Mouse (Mus musculus) embryonic fibroblast, embryonic 13.5 days (primary cell): Measurements from ENCODE around the gene Nupr1l. TPM values are rescaled to one million over a fixed set of nuclear protein-coding genes. Genes with fewer than 3 reads are reported as not detected.
A peak's percentile ranks its signal among the peaks of the same experiment; 100 is the strongest.
"Not testable (repeated sequence)": the region's sequence is repeated elsewhere in the genome, so short reads cannot be mapped to it uniquely, and the experiment has no call there.

Experiments
- H3K27ac ChIP-seq: 2 replicates; pipeline ENCODE4 v1.5.1; 2012; ENCODE audit warnings: low read length, control low read depth, inconsistent platforms; ENCODE audit not compliant: insufficient read depth
- H3K4me1 ChIP-seq: 2 replicates; pipeline ENCODE4 v1.6.1; 2011; ENCODE audit warnings: low read length; ENCODE audit not compliant: control insufficient read depth, insufficient read depth
- H3K4me3 ChIP-seq: 2 replicates; pipeline ENCODE4 v1.5.1; 2011; ENCODE audit warnings: mild to moderate bottlenecking, control low read depth, low read length; ENCODE audit not compliant: insufficient read depth
- CTCF ChIP-seq: IDR thresholded peaks from 2 replicates; pipeline ENCODE4 v1.5.1; 2011; ENCODE audit warnings: mild to moderate bottlenecking, control low read depth, low read length, moderate library complexity, borderline replicate concordance; ENCODE audit not compliant: insufficient read depth
- POLR2A ChIP-seq: IDR thresholded peaks from 2 replicates; pipeline ENCODE4 v1.6.1; 2011; ENCODE audit warnings: low read depth, mild to moderate bottlenecking, control low read depth, low read length, moderate library complexity
- polyA plus RNA-seq: library from polyadenylated mRNA; stranded (reverse); fragments of >200 nt; gene quantifications from 2 replicates; pipeline ENCODE4 v1.2.4, GENCODE M21; 2011; ENCODE audit warnings: low read depth; ENCODE audit not compliant: missing spikeins, insufficient read length

Gene Nupr1l
- polyA plus RNA-seq, 1 experiment, result not detected

DNA sequence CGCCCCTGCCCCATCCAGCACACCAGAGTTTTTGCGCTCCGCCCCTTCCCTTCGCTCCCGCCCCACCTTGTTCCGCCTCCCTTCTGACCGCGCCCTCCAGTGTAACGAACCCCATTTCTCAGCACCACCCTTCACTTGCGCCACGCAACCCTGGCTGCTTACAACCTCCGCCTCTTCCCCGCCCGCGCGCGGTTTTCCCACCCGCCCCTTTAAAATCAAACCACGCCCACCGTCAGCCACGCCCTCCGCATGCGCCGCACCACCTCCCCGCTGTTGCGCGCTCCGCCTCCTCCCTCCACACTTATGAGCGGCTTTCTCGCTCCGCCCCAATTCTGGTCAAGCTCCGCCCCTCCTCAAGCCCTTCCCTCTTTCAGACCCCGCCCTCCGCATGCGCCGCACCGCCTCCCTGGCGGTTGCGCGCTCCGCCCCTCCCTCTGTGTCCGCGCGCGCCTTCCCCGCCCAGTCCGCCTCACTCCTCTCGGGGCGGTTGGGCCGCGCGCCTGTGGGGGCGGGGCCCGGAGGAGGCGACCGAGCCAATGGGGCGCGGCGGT lies 33.2 kb downstream of the Nupr1l start, which contains the start of gene Vkorc1l1:
Vkorc1l1 (plus strand) TSS at position 476 of the 551 bp plus-strand sequence.
- Histone ChIP-seq H3K4me3 (peak within 1 kb of the TSS; percentile 100), H3K27ac (peak within 1 kb of the TSS; percentile 34), H3K4me1 (no peaks in the 10 kb centered on the region; the same call in 1 of the 2 replicates)
- TF ChIP-seq CTCF, result no peak
- TF ChIP-seq POLR2A, result no peak

DNA sequence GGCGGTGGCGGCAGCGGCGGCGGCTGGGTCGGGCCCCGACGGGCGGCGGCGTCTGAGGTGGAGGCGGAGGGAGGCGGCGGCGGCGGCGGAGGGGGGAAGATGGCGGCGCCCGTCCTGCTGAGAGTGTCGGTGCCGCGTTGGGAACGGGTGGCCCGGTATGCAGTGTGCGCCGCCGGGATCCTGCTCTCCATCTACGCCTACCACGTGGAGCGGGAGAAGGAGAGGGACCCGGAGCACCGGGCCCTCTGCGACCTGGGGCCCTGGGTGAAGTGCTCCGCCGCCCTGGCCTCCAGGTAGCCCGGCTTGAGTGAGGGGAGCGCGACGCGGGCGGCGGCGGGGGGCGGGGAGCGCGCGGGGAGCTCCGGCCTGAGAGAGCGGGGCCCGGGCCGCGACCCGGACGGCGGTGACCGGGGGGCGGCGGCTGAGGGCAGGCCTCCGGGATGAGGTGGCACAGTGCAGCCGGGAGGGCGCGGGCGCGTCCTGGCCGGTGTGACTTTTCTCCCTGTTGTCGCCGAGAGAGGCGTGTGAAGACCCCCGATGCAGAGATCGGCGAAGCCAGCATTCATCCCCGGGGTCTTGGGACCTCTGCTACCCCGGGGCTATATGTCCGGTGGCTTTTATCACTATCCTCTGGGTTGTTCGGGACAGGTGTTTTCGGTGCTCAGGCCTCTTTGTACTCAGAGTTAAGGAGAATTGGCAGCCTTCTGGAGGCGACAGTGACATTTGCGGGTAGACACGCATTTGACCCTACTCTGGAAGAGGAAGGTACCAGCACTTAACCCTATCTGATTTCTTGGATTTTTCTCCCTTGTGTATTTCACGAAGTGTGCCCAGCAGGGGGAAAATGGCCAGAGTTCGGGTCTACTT lies 34.0 kb downstream of the Nupr1l start:
- peak overlapping the region; percentile 100 for H3K4me3 ChIP-seq
- not testable (repeated sequence) for H3K4me1 ChIP-seq
- peak overlapping the region; percentile 12; the same call in 1 of the 2 replicates for H3K27ac ChIP-seq

DNA sequence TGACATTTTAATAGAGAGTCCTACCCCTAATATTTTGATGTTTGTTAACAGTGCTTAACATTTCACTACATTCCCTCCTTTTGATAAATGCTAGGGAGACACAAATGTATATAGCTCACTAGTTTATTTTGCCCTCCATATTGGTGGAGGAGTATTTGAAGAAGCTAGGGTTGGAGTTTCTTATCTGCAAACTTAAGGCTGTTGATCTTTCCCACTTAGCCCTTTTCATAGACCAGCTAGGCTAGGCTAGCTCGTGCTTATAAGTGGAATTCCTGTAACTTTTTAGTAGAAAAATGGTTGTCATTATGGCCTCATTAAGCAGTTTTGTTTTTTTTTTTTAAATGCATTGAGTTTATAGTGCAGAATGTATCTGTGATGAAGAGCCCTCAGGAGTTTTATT lies 35.1 kb downstream of the Nupr1l start:
- Histone ChIP-seq H3K4me3 (no peak overlapping the region), H3K27ac (no peak overlapping the region), H3K4me1 (no peaks in the 10 kb centered on the region; the same call in 1 of the 2 replicates)
- TF ChIP-seq CTCF (no peak), POLR2A (no peak)

DNA sequence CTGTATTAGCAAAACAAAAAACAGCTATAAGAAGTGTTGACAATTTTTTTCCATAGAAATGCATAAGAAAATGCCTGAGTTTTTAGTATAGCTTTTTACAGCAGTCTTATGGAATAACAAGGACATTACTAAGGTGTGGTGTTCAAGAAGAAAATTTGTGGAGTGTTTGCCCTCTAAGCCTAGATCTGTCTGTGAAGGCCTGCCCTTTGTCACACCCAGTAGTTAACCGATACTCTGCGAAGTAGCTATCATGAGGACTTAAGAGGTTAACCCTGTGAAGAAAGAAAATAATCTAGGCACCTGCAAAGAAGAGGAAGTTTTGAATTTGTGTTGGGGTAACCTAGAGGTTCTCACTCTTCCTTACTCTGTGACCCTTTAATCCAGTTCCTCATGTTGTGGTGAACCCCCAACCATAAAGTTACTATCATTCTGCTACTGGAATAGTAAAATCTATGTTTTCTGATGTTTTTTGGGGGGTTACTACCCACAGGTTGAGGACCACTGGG lies 39.2 kb downstream of the Nupr1l start:
- Histone ChIP-seq H3K4me1 (no peaks in the 10 kb centered on the region; the same call in 1 of the 2 replicates), H3K27ac (no peak overlapping the region), H3K4me3 (no peak overlapping the region)
- no peak for TF ChIP-seq POLR2A

DNA sequence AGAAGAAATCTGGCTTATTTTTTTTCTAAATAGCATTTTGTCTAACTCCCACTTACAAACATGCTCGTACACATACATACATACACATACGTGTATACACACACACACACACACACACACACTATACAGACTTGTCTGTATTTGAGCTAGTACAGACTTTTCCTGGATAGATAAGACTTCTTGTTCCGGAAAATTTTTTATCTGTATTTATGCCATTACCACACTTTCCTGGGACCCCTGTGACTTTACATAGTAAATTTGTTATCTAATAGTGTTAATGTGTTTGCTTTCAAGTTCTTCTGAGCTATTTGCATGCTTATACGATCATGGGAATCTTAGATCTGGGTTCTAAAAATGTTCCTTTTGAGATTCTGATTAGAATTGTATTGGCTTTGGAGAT lies 43.8 kb downstream of the Nupr1l start:
- H3K27ac ChIP-seq, result no peak overlapping the region
- TF ChIP-seq CTCF, result no peak
- TF ChIP-seq POLR2A, result no peak
- H3K4me3 ChIP-seq, result no peak overlapping the region
- no peaks in the 10 kb centered on the region for H3K4me1 ChIP-seq

DNA sequence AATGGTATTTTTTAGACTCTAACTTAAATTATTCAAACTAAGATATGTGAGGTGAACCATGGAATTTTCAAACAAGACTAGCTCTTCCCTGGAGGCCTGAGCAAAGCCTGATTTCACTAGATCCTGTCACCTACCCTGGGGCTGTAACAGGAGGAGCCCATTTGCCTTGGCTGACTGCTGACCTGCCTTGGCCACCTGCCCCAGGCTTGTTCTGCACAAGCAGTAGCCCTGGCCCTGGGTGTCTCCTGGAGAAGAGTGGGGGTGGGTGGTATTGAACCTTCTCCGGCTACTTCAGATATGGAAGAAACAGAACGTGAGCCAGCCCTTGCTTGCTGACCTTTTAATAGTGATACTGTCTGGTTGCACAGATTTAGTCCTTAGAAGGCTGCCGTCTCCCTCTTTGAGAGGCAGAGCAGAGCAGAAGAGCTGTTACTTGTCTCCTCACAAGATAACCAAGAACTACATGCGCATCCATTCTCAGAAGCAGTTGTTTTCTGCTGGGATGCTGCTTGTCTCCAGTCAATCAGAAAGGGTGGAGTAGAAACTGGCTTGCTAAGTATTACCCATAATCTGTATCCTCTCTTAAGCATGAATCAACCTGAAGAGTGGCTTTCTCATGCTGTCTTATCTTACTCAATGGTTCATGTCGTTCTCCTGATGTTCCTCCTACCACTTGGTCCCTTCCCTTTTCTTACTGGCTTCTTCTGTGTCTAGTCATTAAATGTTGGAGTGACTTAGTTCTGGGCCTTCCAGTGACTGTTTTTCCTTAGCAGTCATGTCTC lies 46.3 kb downstream of the Nupr1l start:
- H3K27ac ChIP-seq, result no peak overlapping the region
- no peak for TF ChIP-seq POLR2A
- TF ChIP-seq CTCF, result no peak
- H3K4me1 ChIP-seq, result no peaks in the 10 kb centered on the region

DNA sequence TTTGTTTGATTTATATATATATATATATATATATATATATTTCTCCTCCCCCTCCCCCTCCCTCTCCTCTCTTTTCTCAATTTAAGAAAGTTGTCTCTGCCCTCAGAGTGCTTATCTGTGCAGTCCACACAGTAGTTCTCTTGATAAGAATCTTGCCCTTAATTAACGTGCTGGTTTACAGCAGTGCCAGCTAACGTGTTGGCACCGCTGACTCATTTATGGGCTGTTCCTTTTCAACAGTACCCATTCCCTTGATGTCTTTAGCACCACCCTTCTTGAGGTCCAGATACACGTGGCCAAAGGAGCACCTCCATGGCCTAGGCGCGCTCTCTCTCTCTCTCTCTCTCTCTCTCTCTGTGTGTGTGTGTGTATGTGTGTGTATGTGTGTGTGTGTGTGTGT lies 47.5 kb downstream of the Nupr1l start:
- no peak for TF ChIP-seq POLR2A
- no peak for TF ChIP-seq CTCF
- H3K4me1 ChIP-seq, result no peaks in the 10 kb centered on the region
- no peak overlapping the region for H3K4me3 ChIP-seq
- H3K27ac ChIP-seq, result no peak overlapping the region

More for the DNA sequence above, 46.3 kb downstream of the Nupr1l start:
- no peak overlapping the region for H3K4me3 ChIP-seq

DNA sequence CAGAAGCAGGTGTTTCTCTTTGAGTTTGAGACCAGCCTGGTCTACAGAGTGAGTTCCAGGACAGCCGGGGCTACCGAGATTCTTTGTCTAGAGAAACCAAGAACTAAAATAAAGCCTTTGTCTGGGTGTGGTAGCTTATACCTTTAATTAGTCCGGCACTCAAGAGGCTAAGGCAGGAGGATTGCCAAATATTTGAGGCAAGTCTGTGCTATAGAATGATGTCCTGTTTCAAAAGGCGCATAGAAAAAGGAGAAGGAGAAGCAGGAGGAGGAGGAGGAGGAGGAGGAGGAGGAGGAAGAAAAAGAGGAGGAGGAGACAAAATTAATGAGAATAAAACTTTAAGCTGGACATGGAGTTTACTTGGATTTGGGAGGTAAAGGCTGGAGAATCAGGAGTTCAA lies 54.9 kb downstream of the Nupr1l start:
- no peaks in the 10 kb centered on the region for H3K4me1 ChIP-seq
- H3K27ac ChIP-seq, result no peak overlapping the region
- no peak for TF ChIP-seq POLR2A
- no peak for TF ChIP-seq CTCF
- H3K4me3 ChIP-seq, result no peak overlapping the region

Other genes starting within 250 kb of the Nupr1l start
- gene Zfp11, start 238.4 kb upstream of the Nupr1l start, polyA plus RNA-seq, result 3.9 and 5.3 TPM in 2 replicates
- not detected in 2 replicates for gene Sept14, start 200.0 kb upstream of the Nupr1l start, polyA plus RNA-seq
- gene Mrps17, start 193.0 kb upstream of the Nupr1l start, polyA plus RNA-seq, result 88.2 and 95.1 TPM in 2 replicates
- 59.7 and 61.6 TPM in 2 replicates for gene Nipsnap2, start 183.5 kb upstream of the Nupr1l start, polyA plus RNA-seq
- 45.5 and 50.0 TPM in 2 replicates for gene Psph, start 121.1 kb upstream of the Nupr1l start, polyA plus RNA-seq
- gene Sumf2, start 61.6 kb upstream of the Nupr1l start, polyA plus RNA-seq, result 29.9 and 39.3 TPM in 2 replicates
- gene Chchd2, start 21.1 kb upstream of the Nupr1l start, polyA plus RNA-seq, result 318 and 322 TPM in 2 replicates
- gene Zbed5, start 12.8 kb upstream of the Nupr1l start, polyA plus RNA-seq, result 3.1 and 3.4 TPM in 2 replicates
- gene Phkg1, start 10.0 kb upstream of the Nupr1l start, polyA plus RNA-seq, result 0.80 and 1.3 TPM in 2 replicates
- gene Vkorc1l1, start 33.4 kb downstream of the Nupr1l start, polyA plus RNA-seq, result 45.1 and 54.4 TPM in 2 replicates
- 43.4 and 49.9 TPM in 2 replicates for gene Gusb, start 94.5 kb downstream of the Nupr1l start, polyA plus RNA-seq
- 32.6 and 41.4 TPM in 2 replicates for gene Asl, start 120.7 kb downstream of the Nupr1l start, polyA plus RNA-seq
- 30.8 and 36.5 TPM in 2 replicates for gene Crcp, start 120.8 kb downstream of the Nupr1l start, polyA plus RNA-seq
- 34.0 and 44.9 TPM in 2 replicates for gene Tpst1, start 164.8 kb downstream of the Nupr1l start, polyA plus RNA-seq
- 3.6 and 4.4 TPM in 2 replicates for gene Kctd7, start 236.3 kb downstream of the Nupr1l start, polyA plus RNA-seq